ENCODE assay signal across 16 mouse cellular contexts in genomic region chr10:69573054-69573453, GRCm38 (mm10).
DNase-seq lines count a peak whose midpoint lies in the region; ATAC-seq and TF ChIP-seq lines count a peak whose summit lies in the region.
"Had no signal": no experiment of that assay in that cellular context is flagged by ENCODE, and none has a peak within 500 bp of the region (broad histone marks: within the 10 kb centered on the region; RNA-seq: fewer than 3 reads in every experiment).

No protein-coding gene starts in this region.

- H3K4me3 ChIP-seq in heart, embryonic 11.5 days (ENCODE audit: low read depth, low read length): no peak overlapping the region
- no peak overlapping the region for H3K4me3 ChIP-seq in left cerebral cortex, adult 2 months
- H3K4me3 ChIP-seq in forebrain, postnatal 0 days (ENCODE audit: low read depth, low read length): no peak overlapping the region
- no peak overlapping the region for H3K4me3 ChIP-seq in neural tube, embryonic 14.5 days (ENCODE audit: low read depth, low read length)
- H3K4me3 ChIP-seq: heart, embryonic 15.5 days; limb, embryonic 15.5 days had no signal

- no peak for ATAC-seq in heart, embryonic 11.5 days (replicated peaks; ENCODE audit: insufficient number of reproducible peaks, low FRiP score, low TSS enrichment)
- ATAC-seq in forebrain, postnatal 0 days: no peak
- ATAC-seq in neural tube, embryonic 14.5 days (ENCODE audit: low read depth): 0 out of 2 replicates have a peak, but pooled peaks have one; percentile 15
- ATAC-seq: inflammation-experienced regulatory T-cells, adult 6 months had no signal

- no peak for DNase-seq in heart, postnatal 14 days
- DNase-seq in left cerebral cortex, adult 2 months (ENCODE audit: extremely low spot score in 1 of 2, low spot score in 2 of 2): no peak
- no peak for DNase-seq in left cerebral cortex, adult 18-20 months (ENCODE audit: low spot score in 2 of 2)
- DNase-seq in forebrain, postnatal 0 days: no peak
- DNase-seq in embryo, embryonic 10.5 days (ENCODE audit: low spot score): no peak
- DNase-seq: cerebellum, adult 9-11 months; gastrocnemius, postnatal 25 days; kidney, adult 8-10 months; kidney, postnatal 25 days; right cerebral cortex, postnatal 25 days had no signal

- no peaks in the 10 kb centered on the region for H3K36me3 ChIP-seq in heart, embryonic 11.5 days (ENCODE audit: control insufficient read depth, insufficient read depth, low read length)
- no peaks in the 10 kb centered on the region for H3K36me3 ChIP-seq in forebrain, postnatal 0 days (ENCODE audit: insufficient read depth)
- no peaks in the 10 kb centered on the region for H3K36me3 ChIP-seq in neural tube, embryonic 14.5 days (ENCODE audit: control insufficient read depth, insufficient read depth, low read length)
- H3K36me3 ChIP-seq: heart, embryonic 15.5 days; limb, embryonic 15.5 days had no signal

- no peak for TF ChIP-seq CTCF in left cerebral cortex, adult 2 months (IDR thresholded peaks at IDR 0.05)
- TF ChIP-seq CTCF in forebrain, postnatal 0 days (IDR thresholded peaks at IDR 0.05; ENCODE audit: low read depth): no peak

- H3K4me2 ChIP-seq in heart, embryonic 11.5 days: peak overlapping the region; percentile 16; the same call in 1 of the 2 replicates
- no peak overlapping the region for H3K4me2 ChIP-seq in forebrain, postnatal 0 days (ENCODE audit: low read depth)
- H3K4me2 ChIP-seq in neural tube, embryonic 14.5 days (ENCODE audit: low read depth, low read length): no peak overlapping the region

- H3K27ac ChIP-seq in heart, embryonic 11.5 days (ENCODE audit: low read depth, low read length): no peak overlapping the region
- peak overlapping the region; percentile 55; the same call in 1 of the 2 replicates for H3K27ac ChIP-seq in left cerebral cortex, adult 2 months
- H3K27ac ChIP-seq in forebrain, postnatal 0 days (ENCODE audit: low read depth, low read length): 0 out of 2 replicates have a peak overlapping the region, but pooled peaks have one; percentile 24
- no peak overlapping the region; the same call in 1 of the 2 replicates for H3K27ac ChIP-seq in neural tube, embryonic 14.5 days (ENCODE audit: low read depth, low read length)
- H3K27ac ChIP-seq: heart, embryonic 15.5 days; limb, embryonic 15.5 days; stomach, postnatal 0 days had no signal

- no peaks in the 10 kb centered on the region for H3K27me3 ChIP-seq in heart, embryonic 11.5 days (ENCODE audit: control insufficient read depth, insufficient read depth, low read length)
- H3K27me3 ChIP-seq in forebrain, postnatal 0 days (ENCODE audit: insufficient read depth, low read length): no peaks in the 10 kb centered on the region
- H3K27me3 ChIP-seq in neural tube, embryonic 14.5 days (ENCODE audit: control insufficient read depth, insufficient read depth, low read length): no peaks in the 10 kb centered on the region
- H3K27me3 ChIP-seq: heart, embryonic 15.5 days had no signal

- intact Hi-C loops in heart, postnatal 14 days (cut with DNase I): no loop called here
- intact Hi-C loops in left cerebral cortex, adult 2 months (cut with DNase I): no loop called here

- WGBS in heart, embryonic 11.5 days (ENCODE audit: insufficient replicate concordance): 25% methylated on average over 7 of the region's 7 CpGs
- WGBS in forebrain, postnatal 0 days: 26% methylated on average over 7 of the region's 7 CpGs
- 17% methylated on average over 7 of the region's 7 CpGs for WGBS in neural tube, embryonic 14.5 days

- H3K9ac ChIP-seq in heart, embryonic 11.5 days (ENCODE audit: low read depth, low read length): no peak overlapping the region
- H3K9ac ChIP-seq in forebrain, postnatal 0 days: no peak overlapping the region
- H3K9ac ChIP-seq in neural tube, embryonic 14.5 days (replicated peaks; ENCODE audit: low read depth, low read length): no peak overlapping the region
- H3K9ac ChIP-seq: heart, embryonic 15.5 days; limb, embryonic 15.5 days had no signal

- no peaks in the 10 kb centered on the region for H3K9me3 ChIP-seq in heart, embryonic 11.5 days (replicated peaks; ENCODE audit: control insufficient read depth, low read length)
- no peaks in the 10 kb centered on the region for H3K9me3 ChIP-seq in forebrain, postnatal 0 days (ENCODE audit: low read length)
- H3K9me3 ChIP-seq in neural tube, embryonic 14.5 days (ENCODE audit: control insufficient read depth, low read length): no peaks in the 10 kb centered on the region
- H3K9me3 ChIP-seq: heart, embryonic 15.5 days; limb, embryonic 15.5 days had no signal

- H3K4me1 ChIP-seq in heart, embryonic 11.5 days (ENCODE audit: control insufficient read depth, insufficient read depth, low read length): peaks cover 38% of the 10 kb centered on the region
- peaks cover 13% of the 10 kb centered on the region for H3K4me1 ChIP-seq in forebrain, postnatal 0 days (ENCODE audit: insufficient read depth)
- peaks cover 57% of the 10 kb centered on the region for H3K4me1 ChIP-seq in neural tube, embryonic 14.5 days (ENCODE audit: control insufficient read depth, insufficient read depth, low read length)

Comparison
In these comparisons a context has a peak if more than half of its experiments do, and no peak if none do; other contexts are left out.
1. H3K27ac ChIP-seq: peak in left cerebral cortex, adult 2 months (single experiment) and forebrain, postnatal 0 days (single experiment); none in heart, embryonic 11.5 days (single experiment) and neural tube, embryonic 14.5 days (single experiment).